Mouse (Mus musculus) CD4-positive helper T cell, adult 2 months (primary cell): ENCODE measurements around the gene Rab42.
"Not testable (repeated sequence)": the region's sequence is repeated elsewhere in the genome, so short reads cannot be mapped to it uniquely, and the experiment has no call there.

Experiments
- DNase-seq: peaks from one replicate; pipeline ENCODE4 v3.0.0-alpha.2; 2012; ENCODE audit warnings: low read depth, missing footprints, low spot score

The Rab42 gene

DNA sequence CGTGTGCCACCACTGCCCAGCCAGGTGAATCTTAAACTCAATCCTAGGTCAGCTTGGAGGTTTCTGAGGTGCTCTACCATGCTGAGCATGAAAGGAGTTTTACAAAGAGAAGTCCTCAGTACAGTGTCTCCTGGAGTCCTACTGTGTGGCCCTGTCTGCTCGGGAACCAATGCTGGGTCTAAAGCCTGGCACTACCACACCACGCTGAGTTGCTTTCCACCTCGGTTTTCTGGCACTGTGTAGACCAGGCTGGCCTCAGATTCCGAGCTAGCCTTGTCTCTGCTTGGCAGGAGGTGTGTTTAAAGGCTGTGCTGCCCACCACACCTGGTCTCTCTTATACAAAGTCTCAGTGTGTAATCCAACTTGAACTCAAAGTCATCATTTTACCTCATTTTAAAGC is 9.4 kb upstream of the Rab42 start:
- no peak for DNase-seq

DNA sequence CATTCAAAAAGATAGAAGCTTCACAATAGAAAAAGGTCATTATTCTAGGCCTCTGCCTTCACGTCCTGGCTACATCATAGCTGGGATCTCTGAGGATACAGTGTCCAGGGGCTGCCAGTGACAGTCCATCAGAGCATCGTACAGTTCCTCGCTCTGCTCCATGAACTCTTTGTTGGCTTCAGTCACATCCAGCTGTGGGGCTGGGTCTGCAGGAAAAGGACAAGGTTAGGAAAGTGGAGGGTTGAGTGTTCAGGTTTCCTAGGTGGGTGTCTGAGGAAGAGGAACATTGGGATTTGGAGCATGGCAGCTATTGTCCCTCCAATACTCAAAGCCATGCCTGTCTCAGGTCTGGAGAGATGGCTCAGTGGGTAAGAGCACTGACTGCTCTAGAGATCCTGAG is 8.6 kb upstream of the Rab42 start:
- no peak for DNase-seq

DNA sequence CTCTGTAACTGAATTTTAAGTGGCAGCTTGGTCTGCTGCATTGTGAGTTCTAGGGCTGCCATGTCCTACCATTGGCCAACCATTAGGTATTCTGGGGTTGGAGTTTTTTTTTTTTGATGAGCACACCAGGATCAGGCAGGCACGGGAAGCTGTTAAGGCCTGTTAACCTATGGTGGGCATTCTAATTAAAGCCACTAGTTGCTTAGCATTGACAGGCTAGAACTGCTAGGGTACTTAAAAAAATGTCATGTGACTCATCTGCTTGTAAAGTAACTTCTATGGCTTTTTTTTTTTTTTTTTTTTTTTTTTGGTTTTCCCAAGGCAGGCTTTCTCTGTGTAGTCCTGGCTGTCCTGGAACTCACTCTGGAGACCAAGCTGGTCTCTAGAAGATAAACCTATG is 8.0 kb upstream of the Rab42 start:
- DNase-seq: no peak

DNA sequence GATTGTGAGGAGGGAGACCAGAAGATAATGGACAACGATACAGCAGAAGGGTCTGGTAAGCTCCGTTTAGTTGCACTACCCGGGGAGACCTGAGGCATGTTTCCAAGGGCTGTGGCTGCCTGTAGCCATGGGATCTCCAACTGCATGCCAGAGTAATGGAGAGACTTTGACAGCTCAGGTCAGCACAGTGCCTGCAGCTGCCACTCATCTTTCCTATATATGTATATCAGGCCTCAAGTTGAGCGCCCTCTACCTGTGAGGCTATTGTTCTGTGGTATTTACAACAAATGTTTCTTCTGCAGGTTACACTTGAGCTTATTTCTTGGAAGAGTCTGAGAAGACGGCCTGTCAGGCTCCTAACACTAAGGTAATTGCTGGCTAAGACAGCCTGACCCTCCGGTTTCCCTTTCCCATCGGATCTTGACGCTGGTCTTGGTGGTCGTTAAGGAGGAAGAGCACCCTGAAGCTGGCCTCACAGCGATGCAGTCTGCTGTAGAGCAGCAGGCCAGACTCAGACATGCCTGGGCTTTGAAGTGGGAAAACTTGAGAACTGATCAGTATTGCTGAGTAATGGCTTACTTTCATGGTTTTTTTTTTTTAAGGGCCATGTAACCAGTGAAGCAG is 6.8 kb upstream of the Rab42 start:
- DNase-seq: peak; percentile 84

DNA sequence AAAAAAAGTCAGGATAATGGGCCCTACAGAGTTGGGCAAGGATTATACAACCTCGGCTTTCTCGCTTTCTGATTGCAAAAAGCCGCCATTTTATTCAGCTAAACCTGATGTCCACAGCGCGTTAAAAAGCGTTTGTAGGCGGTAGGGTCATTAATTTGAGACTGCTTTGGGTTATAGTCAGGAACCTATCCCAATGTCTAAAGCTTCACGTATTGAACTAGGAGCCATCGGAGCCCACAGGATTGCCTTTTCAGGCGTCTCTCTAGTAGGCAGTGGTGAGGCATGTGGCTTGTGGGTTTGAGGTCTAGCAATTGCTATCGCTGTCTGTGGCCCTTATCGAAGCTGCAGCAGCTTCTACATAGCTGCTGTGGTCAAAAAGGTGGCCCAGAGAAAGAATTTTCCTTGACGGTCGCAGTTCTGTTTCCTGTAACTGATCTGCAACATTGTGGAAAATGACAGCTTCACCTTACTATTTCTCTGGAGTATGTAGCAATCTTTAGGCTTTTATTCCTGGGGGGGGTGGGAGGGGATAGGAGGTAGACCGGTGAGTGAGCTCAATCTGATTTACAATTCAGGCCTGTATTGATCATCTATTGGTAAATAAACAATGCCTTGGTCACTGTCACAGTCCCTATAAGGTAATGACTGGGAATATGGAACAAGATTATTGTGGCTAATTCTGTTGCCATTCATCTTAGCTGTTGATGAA is 6.1 kb upstream of the Rab42 start:
- DNase-seq: peak; percentile 80

DNA sequence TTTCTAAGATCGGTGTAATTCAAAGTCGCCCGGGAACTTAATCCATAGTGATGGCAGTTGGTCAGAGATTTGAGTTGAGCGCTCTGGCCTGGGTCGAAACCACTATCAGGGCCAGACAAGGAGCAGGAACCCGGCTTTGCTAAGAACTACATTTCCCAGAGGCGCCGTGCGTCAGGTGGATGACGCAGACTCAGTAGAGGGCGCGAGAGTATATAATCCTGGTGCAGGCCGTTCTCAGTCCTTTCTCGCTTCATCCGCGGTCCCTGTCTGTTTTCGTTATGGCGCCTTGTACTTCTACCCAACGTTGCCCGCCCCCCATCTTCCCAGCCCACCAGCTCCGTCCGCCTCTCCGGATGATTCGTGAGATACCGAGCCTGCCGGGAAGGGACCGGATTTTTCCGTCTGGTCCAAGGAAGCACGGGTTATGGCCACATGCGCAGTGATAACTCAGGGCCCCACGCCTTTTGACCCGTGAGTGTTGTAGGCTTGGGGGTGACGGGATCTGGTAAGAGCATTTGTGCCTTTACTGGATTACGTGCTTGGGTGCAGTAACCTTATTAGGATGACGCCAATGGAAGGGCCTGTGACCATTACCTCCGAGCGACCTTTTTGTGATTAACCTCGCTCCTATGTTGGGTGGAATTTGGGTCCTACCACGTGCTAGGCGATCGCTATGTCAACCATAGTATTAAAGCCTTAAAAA is 5.4 kb upstream of the Rab42 start:
- peak; percentile 93 for DNase-seq

DNA sequence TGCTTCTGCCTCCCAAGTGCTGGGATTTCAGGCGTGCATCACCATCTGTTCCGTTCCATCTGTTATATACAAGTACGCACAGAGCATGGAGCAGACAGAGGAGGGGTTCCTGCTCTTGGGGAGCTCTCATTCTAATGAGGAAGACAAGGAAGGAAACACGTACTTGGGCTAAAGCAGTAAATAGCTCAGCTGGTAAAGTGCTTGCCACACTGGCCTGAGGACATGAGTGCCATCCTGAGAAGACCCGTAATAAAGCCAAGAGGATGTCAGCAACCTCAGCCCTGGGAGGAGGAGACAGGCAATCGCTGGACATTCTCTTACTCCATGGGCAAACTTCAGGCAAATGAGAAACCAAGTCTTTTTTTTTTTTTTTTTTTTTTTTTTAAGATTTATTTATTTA is 2.8 kb upstream of the Rab42 start:
- no peak for DNase-seq

DNA sequence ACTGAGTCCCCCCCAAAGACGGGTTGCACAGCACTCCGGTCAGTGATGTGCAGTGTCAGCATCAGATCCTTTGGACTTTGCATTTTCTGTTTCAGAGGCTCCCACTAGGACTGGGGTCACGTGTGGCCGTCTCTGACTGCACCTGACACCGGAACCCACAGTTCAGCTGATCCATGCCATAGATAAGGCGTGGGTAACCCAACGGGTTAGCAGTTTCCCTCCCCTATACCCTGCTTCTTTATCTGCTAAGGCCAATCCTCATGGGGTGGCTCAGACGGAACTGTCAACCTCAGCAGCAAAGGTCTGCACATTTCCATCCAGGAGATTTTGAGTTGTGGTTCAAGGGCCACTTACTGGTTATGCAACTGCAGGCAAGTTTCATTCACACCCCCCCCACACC is 2.1 kb upstream of the Rab42 start:
- DNase-seq: peak; percentile 36

DNA sequence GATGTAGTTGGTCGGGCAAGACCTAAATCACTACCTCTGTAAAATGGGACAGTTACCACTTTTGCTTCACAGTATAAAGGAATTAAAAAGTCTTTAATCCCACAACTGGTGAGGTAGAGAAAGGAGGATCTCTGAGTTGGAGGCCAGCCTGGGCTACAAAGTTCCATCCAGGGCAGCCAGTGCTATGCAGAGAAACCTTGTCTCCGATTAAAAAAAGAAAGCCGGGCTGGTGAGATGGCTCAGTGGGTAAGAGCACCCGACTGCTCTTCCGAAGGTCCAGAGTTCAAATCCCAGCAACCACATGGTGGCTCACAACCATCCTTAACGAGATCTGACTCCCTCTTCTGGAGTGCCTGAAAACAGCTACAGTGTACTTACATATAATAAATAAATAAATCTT is 299 bp upstream of the Rab42 start:
- DNase-seq: not testable (repeated sequence)

DNA sequence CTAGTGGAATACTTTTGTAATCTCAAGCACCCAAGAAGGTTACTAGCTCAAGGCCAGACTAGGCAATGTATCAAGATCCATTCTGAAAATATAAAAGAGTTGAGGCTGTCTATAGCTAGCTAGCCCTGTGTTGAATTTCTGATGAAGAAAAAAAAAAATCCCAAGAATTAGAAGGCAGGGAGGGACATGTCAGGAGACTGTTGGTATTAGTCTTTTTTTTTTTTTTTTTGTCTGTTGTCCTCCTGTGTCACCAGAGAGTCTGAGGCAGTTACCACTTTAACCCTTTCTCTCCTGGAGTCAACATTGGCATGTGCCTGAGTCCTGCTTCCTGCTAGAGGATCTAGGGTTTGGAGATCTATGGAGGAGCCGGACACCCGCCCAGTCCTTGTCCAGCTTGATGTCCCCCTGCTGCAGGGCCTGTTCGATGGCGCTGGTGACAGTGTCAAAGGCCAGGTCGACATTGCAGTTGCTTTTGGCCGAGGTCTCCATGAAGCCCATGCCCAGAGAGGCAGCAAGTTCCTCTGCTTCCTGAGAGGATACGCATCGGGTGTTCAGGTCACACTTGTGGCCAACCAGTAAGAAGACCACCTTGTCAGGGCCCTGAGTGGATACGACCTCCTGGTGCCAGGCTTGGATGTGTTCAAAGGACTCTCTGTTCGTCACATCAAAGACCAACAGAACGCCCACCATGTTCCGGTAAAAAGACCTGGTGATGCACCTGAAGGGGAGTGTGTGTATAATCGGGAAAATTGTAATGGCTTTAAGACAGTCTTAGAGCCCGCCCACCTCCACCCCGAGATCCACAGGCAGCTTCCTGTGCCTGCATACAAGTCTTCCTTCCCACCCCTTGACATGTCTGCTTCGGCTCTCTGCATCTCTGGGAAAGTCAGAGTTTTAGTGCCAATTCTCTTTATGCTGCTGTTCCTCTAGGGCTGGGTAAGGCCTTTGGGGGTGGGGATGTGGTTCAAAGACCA is 933 bp downstream of the Rab42 start:
- DNase-seq: peak; percentile 48

DNA sequence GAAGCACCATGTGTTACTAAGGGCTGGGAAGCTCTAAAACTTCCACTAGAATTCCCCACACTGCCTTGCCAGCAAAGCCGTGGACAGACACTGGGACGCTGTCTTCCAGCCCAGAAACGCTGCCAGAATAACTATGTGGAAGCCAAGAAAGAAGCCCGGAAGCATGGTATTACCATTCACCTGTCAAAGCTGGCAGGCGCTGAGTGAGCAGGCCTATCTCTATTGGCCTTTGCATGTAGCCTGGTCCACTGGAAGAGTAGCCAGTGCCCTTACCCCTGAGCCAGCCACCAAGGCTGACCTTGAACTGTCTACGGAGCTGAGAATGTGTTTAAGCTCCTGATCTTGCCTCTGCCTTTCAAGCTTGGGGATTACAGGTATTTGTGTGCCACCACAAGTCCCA is 1.7 kb downstream of the Rab42 start:
- DNase-seq: no peak

DNA sequence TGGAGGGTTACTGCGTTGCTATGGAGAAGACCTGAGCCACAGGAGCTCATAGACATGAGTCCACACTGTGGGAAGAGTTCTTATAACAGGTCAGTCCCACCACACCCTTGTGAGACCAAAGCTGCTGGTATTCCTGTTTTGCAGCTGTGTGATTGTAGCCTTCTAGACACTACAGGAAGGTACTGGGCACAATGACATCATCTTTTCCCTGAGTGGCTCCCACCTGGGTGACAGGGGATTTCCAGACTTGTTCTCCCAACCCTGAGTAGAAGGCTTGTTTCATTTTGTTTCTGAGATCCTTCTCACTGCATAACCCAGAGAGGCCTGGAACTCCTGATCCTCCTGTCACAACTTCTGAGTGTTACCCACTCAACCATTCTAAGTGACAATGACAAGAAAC is 3.3 kb downstream of the Rab42 start:
- no peak for DNase-seq

DNA sequence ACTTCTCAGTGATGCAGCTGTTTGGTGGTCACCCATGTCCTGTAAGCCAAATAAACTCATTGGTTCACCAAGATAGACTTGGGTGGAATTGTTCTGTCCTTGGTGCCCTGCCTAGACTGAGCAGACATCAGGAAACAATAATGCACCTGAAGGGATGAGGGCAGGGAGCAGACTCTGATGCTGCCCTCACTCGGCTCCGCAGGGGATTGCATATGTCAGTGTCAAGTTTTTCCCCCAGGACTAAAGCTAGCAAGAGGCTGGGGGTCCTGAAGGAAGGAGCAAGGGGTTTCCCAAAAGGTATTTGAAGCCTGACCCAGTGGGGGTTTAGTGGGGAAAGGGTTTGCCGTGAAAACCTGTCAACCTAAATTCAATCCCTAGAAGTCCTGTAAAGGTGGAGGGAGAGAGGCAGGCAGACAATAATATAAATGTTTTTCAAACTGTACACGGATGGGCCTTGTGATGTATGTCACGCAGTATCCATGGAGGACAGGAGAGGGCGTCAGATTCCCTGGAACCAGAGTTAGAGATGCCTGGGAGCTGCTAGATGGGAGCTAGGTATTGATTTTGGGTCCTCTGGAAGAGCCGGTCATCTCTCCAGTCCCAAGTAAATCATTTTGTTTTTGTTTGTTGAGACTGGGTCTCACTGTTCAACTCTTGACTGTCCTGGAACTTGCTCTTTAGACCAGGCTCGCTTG is 7.3 kb downstream of the Rab42 start:
- no peak for DNase-seq

DNA sequence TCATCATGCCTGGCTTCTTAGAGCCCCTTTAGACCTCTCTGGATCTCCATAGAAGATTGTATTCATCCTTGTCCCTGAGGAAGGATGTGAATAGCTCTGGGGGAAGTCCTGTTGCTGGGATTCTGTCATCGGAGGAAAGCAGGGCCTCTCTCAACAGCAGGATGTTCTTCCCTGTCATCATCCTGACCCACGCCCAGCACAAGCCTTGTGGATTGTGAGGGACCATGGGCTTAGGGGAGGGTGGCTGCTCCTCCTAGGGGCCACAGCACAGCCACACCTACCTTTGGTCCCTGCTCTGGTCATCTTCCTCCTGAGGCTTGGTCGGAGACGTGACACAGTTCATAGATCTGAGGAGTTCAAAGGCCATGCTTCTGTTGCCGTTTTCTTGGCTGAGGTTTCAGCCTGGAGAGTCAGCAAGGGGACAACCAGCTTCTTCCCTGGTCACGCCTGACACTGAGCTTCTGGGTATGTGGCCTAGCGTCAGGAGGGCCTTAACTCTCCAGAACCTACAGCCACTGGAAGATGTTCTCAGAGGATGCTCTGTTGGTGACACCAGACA is 9.4 kb downstream of the Rab42 start:
- DNase-seq: no peak

DNA sequence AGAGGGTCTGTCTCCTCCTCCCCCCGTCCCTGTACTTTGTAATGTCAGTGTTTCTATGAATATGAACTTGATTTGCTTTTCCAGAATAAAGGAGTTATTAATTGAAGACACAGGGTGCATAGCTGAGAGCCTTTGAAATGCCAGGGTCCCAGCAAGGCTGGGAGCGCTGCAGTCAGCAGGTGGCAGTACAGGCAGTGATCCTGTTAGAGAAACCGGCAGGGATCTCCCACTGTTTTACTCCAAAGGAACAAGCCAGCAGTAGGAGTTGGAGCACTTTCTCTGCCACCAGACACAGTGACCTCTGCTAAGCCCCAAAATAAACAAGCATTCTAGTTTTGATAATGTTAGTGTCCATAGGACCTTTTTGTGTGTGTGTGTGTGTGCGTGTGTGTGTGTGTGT is 10.2 kb downstream of the Rab42 start:
- no peak for DNase-seq

DNA sequence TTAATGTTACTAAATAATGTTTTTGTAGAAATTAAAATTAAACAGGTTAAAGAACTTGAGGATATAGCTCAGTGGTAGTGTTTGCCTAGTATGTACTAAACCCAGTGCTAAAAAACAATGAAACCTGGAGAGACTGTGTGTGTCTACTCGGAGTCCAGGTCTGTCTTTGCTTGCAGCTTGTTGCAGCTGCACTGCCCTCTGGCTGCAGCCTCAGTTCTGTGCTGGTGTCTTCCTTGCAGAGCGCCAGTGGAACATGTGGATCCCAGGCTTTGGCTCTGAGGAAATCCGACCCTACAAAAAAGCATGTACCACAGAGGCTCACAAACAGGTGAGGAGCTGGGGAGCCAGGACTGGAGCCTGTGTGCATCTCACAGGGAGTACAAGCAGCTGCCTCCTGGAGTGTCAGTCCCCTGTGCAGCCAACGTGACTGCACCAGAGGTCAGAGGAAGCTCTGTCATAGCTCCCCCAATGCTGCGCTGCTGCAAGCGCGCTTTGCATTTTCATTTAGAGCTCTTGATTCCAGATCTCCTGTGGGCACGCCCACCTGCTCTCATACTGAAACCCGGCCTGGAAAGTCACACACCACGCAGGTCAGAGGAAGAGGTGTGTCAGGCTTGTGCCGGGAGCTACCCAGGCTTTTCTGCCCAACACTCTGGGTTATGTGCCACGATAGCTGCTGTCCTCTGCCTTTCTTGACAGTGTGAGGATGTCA is 11.4 kb downstream of the Rab42 start:
- no peak for DNase-seq

DNA sequence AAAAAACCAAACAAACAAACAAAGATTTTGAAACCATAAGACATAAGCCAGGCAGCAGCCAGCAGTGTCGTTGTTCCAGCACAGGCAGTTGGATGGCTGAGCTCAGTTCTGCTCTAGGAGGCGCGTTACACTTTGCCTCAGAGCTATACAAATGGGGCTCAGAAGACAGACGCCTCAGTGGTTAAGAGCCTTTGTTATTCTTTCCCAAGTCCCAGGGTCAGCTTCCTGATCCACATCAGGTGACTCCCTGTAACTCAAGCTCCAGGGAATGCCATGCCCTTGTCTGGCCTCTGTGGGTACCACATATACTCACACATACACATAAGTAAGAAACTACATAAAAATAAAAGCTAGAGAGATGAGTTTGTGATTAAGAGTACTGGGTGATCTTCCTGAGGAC is 12.1 kb downstream of the Rab42 start:
- no peak for DNase-seq

DNA sequence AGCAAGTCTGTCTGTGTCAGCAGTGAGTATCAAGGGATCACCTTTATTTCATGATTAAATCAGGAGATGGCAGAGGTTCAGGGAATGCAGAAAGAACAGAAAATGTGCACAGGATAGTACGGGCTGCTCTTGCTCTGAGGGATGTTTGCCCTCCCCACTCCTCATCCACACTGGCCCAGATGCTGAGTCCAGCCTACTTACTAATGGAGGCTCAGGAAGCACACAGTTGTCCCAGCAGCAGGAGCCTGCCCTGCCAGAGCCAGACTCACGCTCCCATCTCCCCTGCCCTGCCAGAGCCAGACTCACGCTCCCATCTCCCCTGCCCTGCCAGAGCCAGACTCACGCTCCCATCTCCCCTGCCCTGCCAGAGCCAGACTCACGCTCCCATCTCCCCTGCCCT is 14.3 kb downstream of the Rab42 start:
- DNase-seq: not testable (repeated sequence)

DNA sequence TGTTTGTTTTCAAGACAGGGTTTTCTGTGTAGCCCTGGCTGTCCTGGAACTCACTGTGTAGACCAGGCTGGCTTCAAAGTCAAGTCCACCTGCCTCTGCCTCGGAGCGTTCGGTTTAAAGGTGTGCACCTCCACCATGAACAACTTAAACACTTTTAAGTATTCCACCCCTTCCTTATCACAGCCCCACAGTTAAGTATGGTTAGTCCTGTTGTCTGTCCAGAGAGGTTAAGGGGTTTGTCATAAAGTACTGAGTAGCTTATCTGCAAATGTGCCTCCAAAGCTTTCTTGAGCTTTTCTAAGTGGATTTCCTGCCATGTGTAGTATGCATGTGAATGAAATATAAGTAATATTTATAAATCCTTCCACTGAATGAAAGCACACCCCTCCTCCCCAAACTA is 27.2 kb downstream of the Rab42 start:
- no peak for DNase-seq

DNA sequence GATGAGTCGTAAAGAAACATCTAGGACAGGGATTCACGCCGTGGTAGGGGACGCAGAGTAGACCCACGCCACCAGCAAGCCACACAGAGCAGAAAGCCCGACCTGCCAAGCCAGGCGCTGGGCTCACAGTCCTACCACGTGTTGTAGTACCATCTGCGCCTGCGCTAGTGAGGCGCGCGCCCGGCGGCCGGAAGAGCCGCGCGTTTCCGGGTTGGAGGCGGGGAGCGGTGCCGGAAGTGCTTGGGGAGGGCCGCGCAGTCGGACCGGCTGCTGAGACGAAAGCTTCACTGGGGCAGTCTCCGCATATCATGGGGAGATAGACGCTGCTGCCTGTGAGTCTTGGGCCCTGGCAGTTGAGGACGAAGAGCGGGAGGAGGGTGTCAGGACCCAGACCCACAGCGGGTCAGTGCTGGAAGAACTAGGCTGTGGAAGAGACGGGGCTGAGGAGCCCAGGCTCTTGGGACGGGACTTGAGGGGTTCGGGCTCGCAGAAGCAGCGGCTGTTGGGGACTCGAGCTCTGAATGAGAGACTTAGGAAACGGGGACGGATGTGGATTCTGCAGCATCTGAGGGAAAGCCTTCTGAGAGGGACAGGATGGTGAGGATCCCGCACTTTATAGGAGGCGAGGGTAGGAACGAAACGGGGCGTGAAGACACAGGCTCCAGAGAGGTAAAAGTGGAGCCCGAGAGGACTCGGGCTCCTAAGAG is 28.9 kb downstream of the Rab42 start, which contains the start of gene Taf12:
TSS of gene Taf12 (plus strand) at position 220 of the 707 bp plus-strand sequence.
- peak; percentile 97 for DNase-seq
